Mouse (Mus musculus) megakaryocyte, embryonic 14.5 days (primary cell): ENCODE measurements around the gene DXBay18.
"Not testable (repeated sequence)": the region's sequence is repeated elsewhere in the genome, so short reads cannot be mapped to it uniquely, and the experiment has no call there.

Experiments
- FLI1 ChIP-seq: IDR thresholded peaks from 2 replicates; pipeline ENCODE4 v1.6.1; 2012; ENCODE audit warnings: low read length, inconsistent platforms, mixed read lengths
- GATA1 ChIP-seq: IDR thresholded peaks from 3 replicates; pipeline ENCODE4 v1.6.1; 2012; ENCODE audit warnings: mixed read lengths, low read length, inconsistent platforms, borderline replicate concordance

DNA sequence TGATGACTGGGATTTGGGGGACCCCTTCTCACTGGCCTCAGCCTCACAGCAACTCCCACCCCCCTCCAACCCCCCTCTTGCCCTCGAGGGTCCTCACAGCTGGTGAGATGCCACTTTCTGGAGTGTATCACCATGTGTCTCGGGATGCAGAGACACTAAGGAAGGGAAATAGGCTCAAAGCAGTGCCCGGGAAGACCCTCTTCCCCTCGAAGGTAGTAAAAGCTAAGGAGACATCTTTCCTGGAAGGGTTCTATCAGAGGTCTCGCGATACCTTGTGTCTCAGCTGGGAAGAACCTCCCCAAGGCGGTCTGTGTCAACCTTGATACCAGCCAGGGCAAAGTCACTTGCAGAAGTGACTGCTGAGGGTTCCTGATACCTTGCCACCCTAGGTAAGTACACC lies 32.5 kb downstream of the DXBay18 start, which contains the start of gene Gm14685:
- TF ChIP-seq GATA1, FLI1: not testable (repeated sequence)
